Mouse (Mus musculus): Measurements from ENCODE around the gene Cd320.
"Not testable (repeated sequence)": the region's sequence is repeated elsewhere in the genome, so short reads cannot be mapped to it uniquely, and the experiment has no call there.

The Cd320 gene

GRCm38 (mm10) chr17:33825462-33825861, 17.4 kb upstream of the Cd320 start:
- DNase-seq (ENCODE audit: low read depth): no peak

DNA sequence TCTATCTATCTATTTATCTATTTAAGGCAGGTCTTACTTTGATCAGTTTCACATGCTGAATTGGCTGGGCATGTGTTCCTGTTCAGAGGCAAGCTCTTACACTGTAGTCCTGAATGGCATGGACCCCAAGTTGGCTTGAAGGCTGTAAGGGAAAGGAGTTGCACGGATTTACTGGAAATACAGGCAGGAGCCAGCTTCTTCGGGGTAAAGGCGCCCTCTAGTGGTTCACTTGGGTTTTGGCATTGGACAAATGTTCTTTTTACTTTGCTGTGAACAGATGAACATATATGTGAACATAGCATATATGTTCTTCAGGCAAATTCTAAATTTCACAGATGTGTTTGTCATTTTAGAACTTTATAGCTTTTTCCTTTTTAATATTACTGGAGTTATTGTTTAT, 16.0 kb upstream of the Cd320 start:
- DNase-seq (ENCODE audit: low read depth): peak; percentile 61

DNA sequence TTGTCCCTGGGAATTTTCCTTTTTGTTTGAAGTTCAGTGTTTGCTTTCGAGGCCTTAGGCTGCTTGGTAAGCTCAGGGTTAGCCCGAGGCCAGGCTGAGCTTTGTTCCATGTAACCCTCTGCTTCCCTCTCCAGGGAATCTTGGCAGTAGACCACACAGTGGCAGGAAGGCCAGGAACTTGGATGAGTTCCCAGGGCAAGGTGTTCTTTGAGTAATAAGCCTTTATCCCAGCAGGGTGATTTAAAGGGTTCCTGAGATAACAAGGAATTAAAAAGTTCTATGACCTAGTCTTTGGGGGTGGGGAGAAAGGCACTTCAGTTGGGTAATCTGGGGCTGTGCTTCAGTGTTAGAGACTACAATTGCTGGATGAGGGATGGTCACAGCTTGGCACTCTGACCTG, 14.0 kb upstream of the Cd320 start:
- DNase-seq (ENCODE audit: low read depth): no peak

- no peak for DNase-seq (ENCODE audit: low read depth)
These were observed 13.3 kb upstream of the Cd320 start for GRCm38 (mm10) chr17:33829561-33829960.

- DNase-seq (ENCODE audit: low read depth): no peak
These were observed 1.3 kb downstream of the Cd320 start for GRCm38 (mm10) chr17:33844196-33844595.

GRCm38 (mm10) chr17:33848139-33848538, 5.2 kb downstream of the Cd320 start:
- no peak for DNase-seq (ENCODE audit: low read depth)

DNA sequence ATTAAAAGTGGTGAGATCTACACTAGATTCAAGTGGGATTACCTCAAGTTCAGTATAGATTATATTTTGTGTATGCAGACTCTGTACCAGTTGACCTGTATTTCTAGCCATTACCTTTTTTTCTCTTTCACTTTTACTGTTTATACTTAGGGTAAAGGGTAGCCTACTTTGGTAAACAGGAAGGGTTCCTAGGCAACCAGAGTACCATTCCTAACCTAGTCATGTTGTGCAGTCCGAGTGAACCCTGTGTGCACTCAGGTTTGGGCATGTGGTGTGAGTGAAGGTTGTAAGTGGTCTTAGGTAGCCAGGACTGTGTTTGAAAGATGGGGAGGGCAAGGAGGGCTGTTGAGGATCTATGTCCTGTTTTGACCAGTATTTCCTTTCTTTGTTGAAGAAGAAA, 8.4 kb downstream of the Cd320 start:
- no peak for DNase-seq (ENCODE audit: low read depth)

GRCm38 (mm10) chr17:33857816-33858215, 14.9 kb downstream of the Cd320 start:
- no peak for DNase-seq (ENCODE audit: low read depth)

GRCm38 (mm10) chr17:33865330-33866030, 22.6 kb downstream of the Cd320 start:
- peak; percentile 90 for DNase-seq (ENCODE audit: low read depth)

DNA sequence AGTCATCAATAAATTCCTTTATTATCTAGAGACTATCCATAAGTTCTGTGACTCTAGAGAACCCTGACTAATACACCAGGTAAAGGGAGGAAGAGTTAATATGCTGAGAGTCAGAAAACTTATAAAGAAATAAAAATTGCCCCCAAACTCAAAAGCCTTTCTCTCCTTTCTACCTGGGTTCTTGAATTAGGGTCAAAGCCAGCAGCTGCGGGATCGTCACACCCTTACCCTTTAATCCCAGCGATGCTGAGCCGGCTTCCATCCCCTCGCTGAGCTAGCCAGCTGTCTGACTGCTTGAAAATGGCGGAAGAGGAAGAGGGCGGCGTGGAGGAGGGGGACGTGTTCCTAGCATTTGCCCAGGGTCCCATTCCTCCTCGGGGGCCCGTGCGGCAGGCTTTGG, 30.6 kb downstream of the Cd320 start, which contains the start of gene Gm7029:
TSS of gene Gm7029 (plus strand) at position 301 of the 400 bp plus-strand sequence.
- not testable (repeated sequence) for DNase-seq (ENCODE audit: low read depth)

DNA sequence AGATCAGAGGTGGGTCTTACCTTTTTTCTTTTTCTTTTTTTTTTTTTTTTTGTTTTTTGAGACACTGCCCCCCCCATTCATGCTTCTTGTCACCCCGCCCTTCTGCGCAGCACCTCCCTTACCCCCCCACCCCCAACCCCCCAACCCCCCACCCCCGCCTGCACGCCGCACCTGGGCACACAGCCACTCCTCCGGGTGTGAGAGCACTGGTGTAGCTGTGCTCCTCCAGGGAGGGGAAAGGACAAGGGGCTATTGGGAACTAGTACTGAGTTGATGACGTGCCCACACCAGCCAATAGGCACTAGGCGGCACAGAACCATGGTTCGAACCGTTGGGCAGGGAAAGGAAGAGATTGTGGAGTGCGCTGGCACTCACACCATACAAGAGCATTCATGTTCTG, 31.5 kb downstream of the Cd320 start:
- DNase-seq (ENCODE audit: low read depth): no peak

GRCm38 (mm10) chr17:33875797-33876196, 32.9 kb downstream of the Cd320 start:
- DNase-seq (ENCODE audit: low read depth): not testable (repeated sequence)

GRCm38 (mm10) chr17:33884320-33884719, 41.4 kb downstream of the Cd320 start:
- not testable (repeated sequence) for DNase-seq (ENCODE audit: low read depth)

GRCm38 (mm10) chr17:33887802-33888201, 44.9 kb downstream of the Cd320 start:
- not testable (repeated sequence) for DNase-seq (ENCODE audit: low read depth)

DNA sequence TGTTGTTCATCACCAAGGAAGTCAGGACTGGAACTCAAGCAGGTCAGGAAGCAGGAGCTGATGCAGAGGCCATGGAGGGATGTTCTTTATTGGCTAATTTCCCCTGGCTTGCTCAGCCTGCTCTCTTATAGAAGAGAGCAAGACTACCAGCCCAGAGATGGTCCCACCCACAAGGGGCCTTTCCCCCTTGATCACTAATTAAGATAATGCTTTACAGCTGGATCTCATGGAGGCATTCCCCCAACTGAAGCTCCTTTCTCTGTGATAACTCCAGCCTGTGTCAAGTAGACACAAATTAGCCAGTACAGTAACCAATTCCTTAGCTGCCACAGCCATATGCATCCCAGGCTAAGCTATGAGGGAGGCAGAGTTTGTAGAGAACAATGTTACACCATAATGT, 45.3 kb downstream of the Cd320 start:
- not testable (repeated sequence) for DNase-seq (ENCODE audit: low read depth)

GRCm38 (mm10) chr17:33889941-33890532, 47.1 kb downstream of the Cd320 start:
- DNase-seq (ENCODE audit: low read depth): not testable (repeated sequence)

DNA sequence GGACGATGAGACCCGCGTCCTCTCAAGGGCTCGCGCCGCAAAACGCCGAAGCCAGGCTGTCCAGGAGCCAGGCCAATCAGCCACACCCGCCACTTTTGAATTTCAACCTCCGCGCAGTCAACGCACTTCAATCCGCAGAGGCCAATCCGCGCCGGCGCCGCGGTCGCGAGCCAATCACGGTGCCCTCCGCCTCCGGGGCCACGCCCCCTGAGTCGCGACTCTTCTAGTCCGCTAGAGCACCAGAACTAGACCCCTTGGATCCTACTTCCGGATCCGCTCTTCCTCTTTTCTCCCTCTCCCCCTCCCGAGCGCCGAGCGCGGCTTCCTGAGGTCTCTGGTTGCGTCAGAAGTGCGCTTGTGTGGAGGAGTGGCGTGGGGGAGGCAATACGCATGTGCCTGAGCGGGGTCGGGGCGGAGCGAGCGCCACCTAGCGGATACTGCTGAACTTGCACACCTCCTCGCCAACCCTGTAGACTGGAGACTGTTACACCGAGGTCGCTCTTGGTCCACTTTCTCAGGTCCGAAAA, 47.7 kb downstream of the Cd320 start, which contains the start of gene Kifc1:
TSS of gene Kifc1 (minus strand) at position 129 of the 527 bp plus-strand sequence.
- DNase-seq (ENCODE audit: low read depth): peak; percentile 99

DNA sequence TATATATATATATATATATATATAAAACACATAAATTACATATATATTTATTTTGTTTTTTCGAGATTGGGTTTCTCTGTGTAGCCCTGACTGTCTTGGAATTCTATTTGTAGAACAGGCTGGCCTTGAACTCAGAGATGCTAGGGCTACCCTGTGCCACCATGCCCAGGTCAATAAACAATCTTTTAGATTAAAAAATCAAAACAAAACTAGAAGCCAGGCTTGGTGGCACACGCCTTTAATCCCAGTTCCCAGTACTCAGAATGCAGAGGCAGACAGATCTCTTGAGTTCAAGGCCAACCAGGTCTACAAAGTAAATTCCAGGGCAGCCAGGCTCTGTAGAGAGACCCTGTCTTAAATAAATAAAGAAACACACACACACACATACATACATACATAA, 48.5 kb downstream of the Cd320 start:
- no peak for DNase-seq (ENCODE audit: low read depth)

DNA sequence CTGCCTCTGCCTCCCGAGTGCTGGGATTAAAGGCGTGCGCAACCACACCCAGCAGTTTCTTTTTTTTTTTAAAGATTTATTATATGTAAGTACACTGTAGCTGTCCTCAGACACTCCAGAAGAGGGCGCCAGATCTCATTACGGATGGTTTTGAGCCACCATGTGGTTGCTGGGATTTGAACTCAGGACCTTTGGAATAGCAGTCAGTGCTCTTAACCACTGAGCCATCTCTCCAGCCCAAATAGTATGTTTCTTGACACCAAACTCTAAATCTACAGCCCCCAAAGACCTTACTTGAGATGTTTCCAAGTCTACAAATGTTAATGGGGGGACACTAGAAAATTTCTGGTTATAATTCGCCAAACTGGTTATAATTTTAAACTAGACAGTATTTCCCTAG, 49.0 kb downstream of the Cd320 start:
- not testable (repeated sequence) for DNase-seq (ENCODE audit: low read depth)

GRCm38 (mm10) chr17:33892429-33892828, 49.5 kb downstream of the Cd320 start:
- DNase-seq (ENCODE audit: low read depth): no peak

DNA sequence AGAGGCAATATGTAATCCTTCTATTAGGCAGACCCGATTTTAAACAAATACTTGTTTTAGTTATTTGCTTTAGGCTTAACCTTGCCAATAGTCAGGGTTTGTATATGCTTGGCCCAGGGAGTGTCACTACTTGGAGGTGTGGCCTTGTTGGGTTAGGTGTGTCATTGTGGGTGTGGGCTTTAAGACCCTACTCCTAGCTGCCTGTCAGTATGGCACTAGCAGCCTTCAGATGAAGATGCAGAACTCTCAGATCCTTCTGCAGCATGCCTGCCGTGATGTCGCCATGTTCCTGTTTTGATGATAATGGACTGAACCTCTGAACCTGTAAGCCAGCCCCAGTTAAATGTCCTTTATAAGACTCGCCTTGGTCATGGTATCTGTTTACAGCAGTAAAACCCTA, 50.1 kb downstream of the Cd320 start:
- DNase-seq (ENCODE audit: low read depth): not testable (repeated sequence)

GRCm38 (mm10) chr17:33897114-33897794, 54.4 kb downstream of the Cd320 start:
- peak; percentile 85 for DNase-seq (ENCODE audit: low read depth)

- DNase-seq (ENCODE audit: low read depth): not testable (repeated sequence)
These were observed 55.3 kb downstream of the Cd320 start for GRCm38 (mm10) chr17:33898193-33898592.

Data from c-Kit-positive CD71-positive TER-119-negative erythroid progenitor cells, embryonic 14.5 days (primary cell).